Mouse (Mus musculus) fat pad, adult 2 months (tissue): ENCODE results near the gene Glg1.
"Not testable (repeated sequence)": the region's sequence is repeated elsewhere in the genome, so short reads cannot be mapped to it uniquely, and the experiment has no call there.

Source experiments
- DNase-seq: peaks from one replicate; pipeline ENCODE4 v3.0.0-alpha.2; 2011; ENCODE audit warnings: low read depth, low spot score; ENCODE audit errors: extremely low read depth

Gene Glg1

DNA sequence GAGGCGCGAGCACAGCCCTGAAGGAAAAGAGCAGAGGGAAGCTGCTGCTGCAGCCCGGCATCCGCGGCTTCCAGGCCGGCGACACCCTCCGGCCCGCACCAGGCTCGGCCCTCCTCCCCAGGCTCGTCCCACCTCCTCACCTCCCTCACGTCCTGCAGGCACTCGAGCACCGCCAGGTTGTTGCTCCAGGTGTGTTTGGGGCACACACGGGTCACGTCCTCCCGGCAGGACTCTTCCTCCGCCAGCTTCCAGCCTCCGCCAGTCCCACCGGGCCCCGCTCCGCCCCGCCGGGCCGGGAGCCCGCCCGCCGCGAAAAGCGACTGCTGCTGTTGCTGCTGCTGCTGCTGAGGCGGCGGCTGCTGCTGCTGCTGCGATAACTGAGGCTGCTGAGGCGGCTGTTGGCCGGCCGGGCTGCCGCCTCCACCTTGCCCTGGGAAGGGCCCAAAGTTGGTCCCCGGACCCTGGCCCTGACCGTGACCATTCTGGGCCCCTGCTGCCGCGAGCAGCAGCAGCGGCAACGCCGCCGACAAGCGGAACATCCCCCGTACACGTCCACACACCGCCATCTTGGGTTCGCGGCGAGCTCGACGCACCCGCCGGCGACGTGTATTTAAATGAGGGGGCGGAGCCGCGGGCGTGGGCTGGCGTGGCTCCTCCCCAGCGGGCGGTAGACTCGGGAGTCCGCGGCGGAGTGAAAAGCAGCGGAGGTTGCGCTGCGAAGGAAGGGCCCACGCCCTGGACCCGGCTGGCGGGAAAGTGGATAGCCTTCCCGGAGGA is at the start of gene Glg1:
Gene Glg1, minus strand, starts transcription at position 586 of the 777 bp plus-strand sequence.
- DNase-seq: peak; percentile 11

- DNase-seq: no peak
Observed at GRCm38 (mm10) chr8:111305031-111305730, 46.2 kb upstream of the Glg1 start.

GRCm38 (mm10) chr8:111304359-111304758 is 45.3 kb upstream of the Glg1 start:
- no peak for DNase-seq

- DNase-seq: not testable (repeated sequence)
Observed at GRCm38 (mm10) chr8:111303076-111303803, 44.2 kb upstream of the Glg1 start.

GRCm38 (mm10) chr8:111300597-111301546 is 41.9 kb upstream of the Glg1 start:
- no peak for DNase-seq

- peak; percentile 83 for DNase-seq
Observed at GRCm38 (mm10) chr8:111299821-111300568, 41.0 kb upstream of the Glg1 start, which contains the start of gene Rfwd3. Gene Rfwd3, minus strand, starts transcription at chr8:111300222.

- no peak for DNase-seq
Observed at GRCm38 (mm10) chr8:111299363-111299820, 40.4 kb upstream of the Glg1 start.

DNA sequence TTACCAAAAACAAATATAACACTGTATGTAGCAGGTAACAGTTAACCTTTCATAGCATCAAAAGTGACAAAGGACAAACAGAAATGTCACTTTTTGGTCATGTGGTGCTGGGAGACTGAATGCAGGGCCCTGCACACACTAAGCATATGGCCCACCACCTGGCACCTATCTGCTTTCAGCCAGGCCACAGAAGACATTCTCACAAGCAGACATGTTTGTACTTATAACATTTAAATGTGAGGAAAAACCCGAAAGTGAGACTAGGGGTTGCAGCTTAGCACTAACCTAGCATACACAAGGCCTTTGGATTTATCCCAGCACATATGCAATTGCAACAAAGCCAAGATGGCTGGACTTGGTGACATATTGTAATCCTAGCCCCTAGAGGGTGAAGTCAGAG is 39.0 kb upstream of the Glg1 start:
- no peak for DNase-seq

GRCm38 (mm10) chr8:111291733-111292132 is 32.7 kb upstream of the Glg1 start:
- no peak for DNase-seq

- no peak for DNase-seq
Observed at GRCm38 (mm10) chr8:111290586-111290985, 31.6 kb upstream of the Glg1 start.

DNA sequence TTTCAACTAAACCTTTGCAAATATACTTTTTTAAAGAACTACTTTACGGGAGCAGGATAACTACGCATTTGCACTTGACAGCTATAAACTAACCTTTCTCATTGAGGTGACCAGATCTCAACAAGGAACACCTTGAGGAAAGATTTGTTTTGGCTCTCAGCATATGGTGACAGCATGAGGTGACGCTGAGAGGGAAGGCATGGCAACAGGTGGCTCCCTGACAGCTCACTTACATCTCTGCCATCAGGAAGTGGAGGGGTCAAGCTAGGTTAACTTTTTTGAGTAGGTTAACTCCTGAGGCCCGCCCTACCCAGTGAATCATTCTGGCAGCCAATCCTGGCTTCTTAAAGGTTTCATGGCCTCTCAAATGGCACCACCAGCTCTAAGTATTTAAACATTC is 26.6 kb upstream of the Glg1 start:
- DNase-seq: peak; percentile 62

GRCm38 (mm10) chr8:111282093-111282492 is 23.1 kb upstream of the Glg1 start:
- DNase-seq: peak; percentile 98

- no peak for DNase-seq
Observed at GRCm38 (mm10) chr8:111268277-111268676, 9.3 kb upstream of the Glg1 start.

GRCm38 (mm10) chr8:111266161-111266560 is 7.1 kb upstream of the Glg1 start:
- not testable (repeated sequence) for DNase-seq

- no peak for DNase-seq
Observed at GRCm38 (mm10) chr8:111264693-111265220, 5.7 kb upstream of the Glg1 start.

GRCm38 (mm10) chr8:111261981-111262381 is 3.0 kb upstream of the Glg1 start:
- no peak for DNase-seq

- DNase-seq: no peak
Observed at GRCm38 (mm10) chr8:111260251-111260650, 1.2 kb upstream of the Glg1 start.

GRCm38 (mm10) chr8:111259408-111259741 is 359 bp upstream of the Glg1 start:
- DNase-seq: no peak

DNA sequence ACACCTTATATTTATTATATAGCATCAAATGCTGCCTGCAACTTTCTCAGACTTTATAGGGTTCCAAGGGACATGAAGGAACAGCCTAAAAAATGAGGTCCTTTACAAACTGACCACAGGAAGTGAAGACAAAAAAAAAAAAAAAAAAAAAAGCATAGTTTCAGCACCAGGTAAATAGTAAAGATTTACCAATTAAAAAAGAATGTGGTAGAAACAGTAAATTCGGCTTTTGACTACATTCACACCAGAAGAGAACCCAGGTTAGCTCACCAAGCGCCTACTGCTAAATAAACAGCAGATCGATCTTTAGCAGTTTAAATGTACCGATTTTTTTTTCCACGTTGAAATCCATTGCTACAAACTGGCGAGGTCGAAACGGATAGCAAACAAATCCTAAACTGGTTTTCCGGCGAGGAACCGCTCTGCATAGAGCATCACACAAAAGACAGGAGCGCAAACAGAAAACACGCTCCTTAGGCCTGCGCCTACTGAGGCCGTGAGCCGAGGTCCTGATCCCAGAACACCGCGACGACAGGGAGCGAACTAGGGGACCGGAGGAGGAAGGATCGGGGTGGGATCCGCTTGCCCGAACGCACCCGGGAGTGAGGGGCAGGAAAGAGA is 896 bp downstream of the Glg1 start:
- DNase-seq: no peak
